Mouse (Mus musculus) CH12.LX (cell line): ENCODE measurements around the gene Dpy19l3.

Source experiments
- CHD1 ChIP-seq: IDR thresholded peaks from 2 replicates; pipeline ENCODE4 v1.6.1; 2012; ENCODE audit warnings: low read depth, low read length, improper control_type of control experiment, inconsistent platforms
- CHD2 ChIP-seq: IDR thresholded peaks from 2 replicates; pipeline ENCODE4 v1.6.1; 2011; ENCODE audit warnings: low read length, improper control_type of control experiment
- CTCF ChIP-seq, 2 experiments: IDR thresholded peaks in 1 of 2; conservative IDR thresholded peaks in 1 of 2; 2 replicates each; pipeline ENCODE4 v1.5.1; 2011 to 2012; ENCODE audit warnings: low read depth in 2 of 2, low read length in 2 of 2, improper control_type of control experiment in 1 of 2, inconsistent platforms in 1 of 2, mild to moderate bottlenecking in 1 of 2, moderate library complexity in 1 of 2
- EP300 ChIP-seq: IDR thresholded peaks from 2 replicates; pipeline ENCODE4 v1.6.1; 2011; ENCODE audit warnings: low read length, improper control_type of control experiment
- IRF4 ChIP-seq: IDR thresholded peaks from 2 replicates; pipeline ENCODE4 v1.6.1; 2014; ENCODE audit warnings: low read depth, mild to moderate bottlenecking, inconsistent platforms, low read length, improper control_type of control experiment
- KAT2A ChIP-seq: IDR thresholded peaks from 2 replicates; pipeline ENCODE4 v1.6.1; 2012; ENCODE audit warnings: low read length, improper control_type of control experiment, inconsistent platforms; ENCODE audit not compliant: insufficient replicate concordance
- MAZ ChIP-seq: IDR thresholded peaks from 2 replicates; pipeline ENCODE4 v1.6.1; 2012; ENCODE audit warnings: low read depth, mild to moderate bottlenecking, inconsistent platforms, low read length, improper control_type of control experiment, moderate library complexity
- POLR2A ChIP-seq: IDR thresholded peaks from 2 replicates; pipeline ENCODE4 v1.6.1; 2011; ENCODE audit warnings: low read depth, mild to moderate bottlenecking, improper control_type of control experiment, low read length
- POLR2AphosphoS2 ChIP-seq: IDR thresholded peaks from 2 replicates; pipeline ENCODE4 v1.6.1; 2011; ENCODE audit warnings: low read depth, low read length, improper control_type of control experiment
- SIN3A ChIP-seq: IDR thresholded peaks from 2 replicates; pipeline ENCODE4 v1.6.1; 2012; ENCODE audit warnings: low read length, improper control_type of control experiment, inconsistent platforms
- ZKSCAN1 ChIP-seq: IDR thresholded peaks from 2 replicates; pipeline ENCODE4 v1.6.1; 2012; ENCODE audit warnings: low read depth, inconsistent platforms, low read length, improper control_type of control experiment, borderline replicate concordance

DNA sequence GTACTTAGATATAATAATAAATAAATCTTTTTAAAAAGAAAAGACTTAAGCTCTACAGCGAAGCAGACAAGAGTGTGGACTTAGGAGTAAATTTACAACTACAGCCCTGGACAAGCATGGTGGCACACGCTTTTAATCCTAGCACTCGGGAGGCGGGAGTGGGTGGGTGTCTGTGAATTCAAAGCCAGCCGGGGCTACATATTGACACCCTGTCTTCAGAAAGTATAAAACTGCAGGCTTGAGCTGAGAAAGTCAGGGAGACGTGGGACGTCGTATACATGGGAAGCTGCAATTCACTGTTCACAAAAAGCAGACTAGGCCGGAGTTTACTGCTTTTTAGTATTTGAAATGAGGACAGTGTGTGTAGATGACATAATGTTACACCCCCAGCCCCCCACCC is 117.4 kb downstream of the Dpy19l3 start:
- TF ChIP-seq ZKSCAN1 (no peak), CTCF (conservative IDR thresholded peaks at IDR 0.05 in 1 of 2, IDR thresholded peaks at IDR 0.05 in 1 of 2; ENCODE audit: low read depth in 2 of 2, low read length in 2 of 2) (no peak), MAZ (no peak), EP300 (no peak), POLR2AphosphoS2 (no peak), KAT2A (no peak), CHD1 (no peak), CHD2 (no peak), SIN3A (no peak), POLR2A (no peak), IRF4 (no peak)
